Mouse (Mus musculus): ENCODE measurements around the gene Sohlh1. TPM values are rescaled to one million over a fixed set of nuclear protein-coding genes. Genes with fewer than 3 reads are reported as not detected.

Sohlh1 gene
- total and polyA plus RNA-seq, 3 experiments, result not detected

- H3K36me3 ChIP-seq (ENCODE audit: control insufficient read depth in 1 of 2, insufficient read depth in 2 of 2, low read length in 2 of 2), result no peaks in the 10 kb centered on the region
- H3K4me3 ChIP-seq (ENCODE audit: control insufficient read depth in 1 of 2, insufficient read depth in 1 of 2, low read depth in 2 of 2, low read length in 2 of 2), result no peak overlapping the region
- no peaks in the 10 kb centered on the region for H3K4me1 ChIP-seq (ENCODE audit: control insufficient read depth in 1 of 2, insufficient read depth in 2 of 2, low read length in 2 of 2)
- peaks cover 0 to 2% of the 10 kb centered on the region in 2 experiments; a peak in 1 of 4 replicates for H3K27me3 ChIP-seq (ENCODE audit: control insufficient read depth in 1 of 2, insufficient read depth in 2 of 2, low read length in 2 of 2)
- H3K27ac ChIP-seq (ENCODE audit: control insufficient read depth, low read depth, low read length), result no peak overlapping the region
- TF ChIP-seq KAT2A (conservative IDR thresholded peaks at IDR 0.05; ENCODE audit: low read depth, low read length) (no peak), ZNF384 (IDR thresholded peaks at IDR 0.05; ENCODE audit: low read depth, low read length) (no peak), ETS1 (IDR thresholded peaks at IDR 0.05; ENCODE audit: low read depth, low read length) (no peak), JUND (IDR thresholded peaks at IDR 0.05; ENCODE audit: low read depth, low read length) (no peak), POLR2AphosphoS5 (IDR thresholded peaks at IDR 0.05; ENCODE audit: borderline replicate concordance, low read depth, low read length) (no peak), HCFC1 (IDR thresholded peaks at IDR 0.05; ENCODE audit: low read depth, low read length) (no peak), EP300 (IDR thresholded peaks at IDR 0.05; ENCODE audit: low read depth in 1 of 2, low read length in 2 of 2) (no peak), TBP (IDR thresholded peaks at IDR 0.05; ENCODE audit: low read depth, low read length) (no peak), GABPA (IDR thresholded peaks at IDR 0.05; ENCODE audit: low read depth, low read length) (no peak), SIN3A (IDR thresholded peaks at IDR 0.05; ENCODE audit: low read length) (no peak), ZMIZ1 (IDR thresholded peaks at IDR 0.05; ENCODE audit: low read depth, low read length) (no peak), ZC3H11A (IDR thresholded peaks at IDR 0.05; ENCODE audit: low read depth, low read length) (no peak), POLR2A (IDR thresholded peaks at IDR 0.05; ENCODE audit: control insufficient read depth in 1 of 2, insufficient read depth in 1 of 2, low read depth in 1 of 2, low read length in 2 of 2, poor library complexity in 1 of 2) (no peak), POLR2AphosphoS2 (IDR thresholded peaks at IDR 0.05; ENCODE audit: low read length) (no peak)
- no peak overlapping the region for H3K9ac ChIP-seq (ENCODE audit: control insufficient read depth, low read depth, low read length, poor library complexity, severe bottlenecking)
- no peaks in the 10 kb centered on the region for H3K79me2 ChIP-seq (ENCODE audit: control insufficient read depth, insufficient read depth, low read length, poor library complexity)
- no peak for DNase-seq (ENCODE audit: low read depth, low spot score)
- no peaks in the 10 kb centered on the region for H3K9me3 ChIP-seq (replicated peaks; ENCODE audit: insufficient read depth, low read length)
These were observed 30.8 kb upstream of the Sohlh1 start for GRCm38 (mm10) chr2:25877736-25878268.

GRCm38 (mm10) chr2:25877250-25877735 lies 30.2 kb upstream of the Sohlh1 start:
- Histone ChIP-seq H3K27ac (ENCODE audit: control insufficient read depth, low read depth, low read length) (no peak overlapping the region), H3K27me3 (ENCODE audit: control insufficient read depth in 1 of 2, insufficient read depth in 2 of 2, low read length in 2 of 2) (peaks cover 0 to 2% of the 10 kb centered on the region in 2 experiments; a peak in 1 of 4 replicates), H3K9ac (ENCODE audit: control insufficient read depth, low read depth, low read length, poor library complexity, severe bottlenecking) (no peak overlapping the region), H3K4me3 (ENCODE audit: control insufficient read depth in 1 of 2, insufficient read depth in 1 of 2, low read depth in 2 of 2, low read length in 2 of 2) (no peak overlapping the region), H3K9me3 (replicated peaks; ENCODE audit: insufficient read depth, low read length) (no peaks in the 10 kb centered on the region), H3K36me3 (ENCODE audit: control insufficient read depth in 1 of 2, insufficient read depth in 2 of 2, low read length in 2 of 2) (no peaks in the 10 kb centered on the region), H3K79me2 (ENCODE audit: control insufficient read depth, insufficient read depth, low read length, poor library complexity) (no peaks in the 10 kb centered on the region), H3K4me1 (ENCODE audit: control insufficient read depth in 1 of 2, insufficient read depth in 2 of 2, low read length in 2 of 2) (no peaks in the 10 kb centered on the region)
- DNase-seq (ENCODE audit: low read depth, low spot score), result no peak
- TF ChIP-seq RAD21 (IDR thresholded peaks at IDR 0.05; ENCODE audit: low read depth, low read length) (no peak), CTCF (IDR thresholded peaks at IDR 0.05 in 2 of 3, conservative IDR thresholded peaks at IDR 0.05 in 1 of 3; ENCODE audit: control insufficient read depth in 1 of 3, insufficient read depth in 1 of 3, low read depth in 2 of 3, low read length in 3 of 3, poor library complexity in 1 of 3, severe bottlenecking in 1 of 3) (no peak), GATA1 (IDR thresholded peaks at IDR 0.05; ENCODE audit: low read depth, low read length) (no peak), MYB (IDR thresholded peaks at IDR 0.05; ENCODE audit: low read depth, low read length) (no peak), EP300 (IDR thresholded peaks at IDR 0.05; ENCODE audit: low read depth in 1 of 2, low read length in 2 of 2) (no peak), ZC3H11A (IDR thresholded peaks at IDR 0.05; ENCODE audit: low read depth, low read length) (no peak), TBP (IDR thresholded peaks at IDR 0.05; ENCODE audit: low read depth, low read length) (no peak), POLR2AphosphoS5 (IDR thresholded peaks at IDR 0.05; ENCODE audit: borderline replicate concordance, low read depth, low read length) (no peak), BHLHE40 (IDR thresholded peaks at IDR 0.05; ENCODE audit: borderline replicate concordance, low read depth, low read length) (no peak), MYC (IDR thresholded peaks at IDR 0.05; ENCODE audit: low read depth, low read length) (no peak), GABPA (IDR thresholded peaks at IDR 0.05; ENCODE audit: low read depth, low read length) (no peak), E2F4 (IDR thresholded peaks at IDR 0.05; ENCODE audit: borderline replicate concordance, low read depth, low read length) (no peak), USF2 (IDR thresholded peaks at IDR 0.05; ENCODE audit: borderline replicate concordance in 1 of 2, insufficient read depth in 1 of 2, low read depth in 1 of 2, low read length in 2 of 2) (no peak)

Data from MEL (cell line).